Mouse (Mus musculus) erythroblast, adult 5-6 weeks (primary cell): ENCODE results near the gene Gm10721. TPM values are rescaled to one million over a fixed set of nuclear protein-coding genes. Genes with fewer than 3 reads are reported as not detected.
"Not testable (repeated sequence)": the region's sequence is repeated elsewhere in the genome, so short reads cannot be mapped to it uniquely, and the experiment has no call there.

Experiments used
- ATAC-seq: replicated peaks from 2 replicates; pipeline ENCODE4 v1.8.0; 2016; ENCODE audit warnings: moderate number of reproducible peaks, mild to moderate bottlenecking, moderate TSS enrichment, inconsistent platforms; ENCODE audit not compliant: poor library complexity, low FRiP score, severe bottlenecking
- total RNA-seq, 2 experiments: library from RNA; stranded (forward) in 1 of 2; stranded (reverse) in 1 of 2; fragments of 150-400 nt in 1 of 2; fragments of 200-764, 138-1000 nt in 1 of 2; gene quantifications; 2 replicates each; pipeline versions ENCODE4 v1.2.3 to v1.2.4; 2015 to 2017; ENCODE audit warnings: low replicate concordance in 2 of 2

The Gm10721 gene
- total RNA-seq (2015; ENCODE audit: low replicate concordance) (6.5 and 7.5 TPM in 2 replicates), total RNA-seq (2017; ENCODE audit: low replicate concordance) (19.3 and 30.7 TPM in 2 replicates)

DNA sequence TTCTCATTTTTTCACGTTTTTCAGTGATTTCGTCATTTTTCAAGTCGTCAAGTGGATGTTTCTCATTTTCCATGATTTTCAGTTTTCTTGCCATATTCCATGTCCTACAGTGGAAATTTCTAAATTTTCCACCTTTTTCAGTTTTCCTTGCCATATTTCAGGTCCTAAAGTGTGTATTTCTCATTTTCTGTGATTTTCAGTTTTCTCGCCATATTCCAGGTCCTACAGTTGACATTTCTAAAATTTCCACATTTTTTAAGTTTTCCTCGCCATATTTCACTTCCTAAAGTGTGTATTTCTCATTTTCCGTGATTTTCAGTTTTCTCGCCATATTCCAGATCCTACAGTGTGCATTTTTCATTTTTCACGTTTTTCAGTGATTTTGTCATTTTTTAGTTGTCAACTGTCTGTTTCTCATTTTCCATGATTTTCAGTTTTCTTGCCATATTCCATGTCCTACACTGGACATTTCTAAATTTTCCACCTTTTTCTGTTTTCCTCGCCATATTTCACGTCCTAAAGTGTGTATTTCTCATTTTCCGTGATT is at the start of gene Gm10721:
TSS of gene Gm10721 (plus strand) at position 408 of the 547 bp plus-strand sequence.
- ATAC-seq: peak; percentile 53

DNA sequence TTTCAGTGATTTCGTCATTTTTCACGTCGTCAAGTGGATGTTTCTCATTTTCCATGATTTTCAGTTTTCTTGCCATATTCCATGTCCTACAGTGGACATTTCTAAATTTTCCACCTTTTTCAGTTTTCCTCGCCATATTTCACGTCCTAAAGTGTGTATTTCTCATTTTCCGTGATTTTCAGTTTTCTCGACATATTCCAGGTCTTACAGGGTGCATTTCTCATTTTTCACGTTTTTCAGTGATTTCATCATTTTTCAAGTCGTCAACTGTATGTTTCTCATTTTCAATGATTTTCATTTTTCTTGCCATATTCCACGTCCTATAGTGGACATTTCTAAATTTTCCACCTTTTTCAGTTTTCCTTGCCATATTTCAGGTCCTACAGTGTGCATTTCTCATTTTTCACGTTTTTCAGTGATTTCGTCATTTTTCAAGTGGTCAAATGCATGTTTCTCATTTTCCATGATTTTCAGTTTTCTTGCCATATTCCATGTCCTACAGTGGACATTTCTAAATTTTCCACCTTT is 12.4 kb upstream of the Gm10721 start, which contains the start of gene Gm10722:
TSS of gene Gm10722 (plus strand) at position 478 of the 528 bp plus-strand sequence.
- ATAC-seq: not testable (repeated sequence)

DNA sequence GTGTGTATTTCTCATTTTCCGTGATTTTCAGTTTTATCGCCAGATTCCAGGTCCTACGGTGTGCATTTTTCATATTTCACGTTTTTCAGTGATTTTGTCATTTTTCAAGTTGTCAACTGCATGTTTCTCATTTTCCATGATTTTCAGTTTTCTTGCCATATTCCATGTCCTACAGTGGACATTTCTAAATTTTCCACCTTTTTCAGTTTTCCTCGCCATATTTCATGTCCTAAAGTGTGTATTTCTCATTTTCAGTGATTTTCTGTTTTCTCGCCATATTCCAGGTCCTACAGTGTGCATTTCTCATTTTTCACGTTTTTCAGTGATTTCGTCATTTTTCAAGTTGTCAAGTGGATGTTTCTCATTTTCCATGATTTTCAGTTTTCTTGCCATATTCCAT is 11.9 kb upstream of the Gm10721 start:
- not testable (repeated sequence) for ATAC-seq

DNA sequence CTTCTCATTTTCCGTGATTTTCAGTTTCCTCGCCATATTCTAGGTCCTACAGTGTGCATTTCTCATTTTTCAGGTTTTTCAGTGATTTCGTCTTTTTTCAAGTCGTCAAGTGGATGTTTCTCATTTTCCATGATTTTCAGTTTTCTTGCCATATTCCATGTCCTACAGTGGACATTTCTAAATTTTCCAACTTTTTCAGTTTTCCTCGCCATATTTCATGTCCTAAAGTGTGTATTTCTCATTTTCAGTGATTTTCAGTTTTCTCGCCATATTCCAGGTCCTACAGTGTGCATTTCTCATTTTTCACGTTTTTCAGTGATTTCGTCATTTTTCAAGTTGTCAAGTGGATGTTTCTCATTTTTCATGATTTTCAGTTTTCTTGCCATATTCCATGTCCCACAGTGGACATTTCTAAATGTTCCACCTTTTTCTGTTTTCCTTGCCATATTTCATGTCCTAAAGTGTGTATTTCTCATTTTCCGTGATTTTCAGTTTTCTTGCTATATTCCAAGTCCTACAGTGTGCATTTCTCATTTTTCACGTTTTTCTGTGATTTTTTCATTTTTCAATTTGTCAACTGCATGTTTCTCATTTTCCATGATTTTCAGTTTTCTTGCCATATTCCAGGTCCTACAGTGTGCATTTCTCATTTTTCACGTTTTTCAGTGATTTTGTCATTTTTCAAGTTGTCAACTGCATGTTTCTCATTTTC is 10.8 kb upstream of the Gm10721 start:
- ATAC-seq: 0 out of 2 replicates have a peak, but pooled peaks have one; percentile 55

DNA sequence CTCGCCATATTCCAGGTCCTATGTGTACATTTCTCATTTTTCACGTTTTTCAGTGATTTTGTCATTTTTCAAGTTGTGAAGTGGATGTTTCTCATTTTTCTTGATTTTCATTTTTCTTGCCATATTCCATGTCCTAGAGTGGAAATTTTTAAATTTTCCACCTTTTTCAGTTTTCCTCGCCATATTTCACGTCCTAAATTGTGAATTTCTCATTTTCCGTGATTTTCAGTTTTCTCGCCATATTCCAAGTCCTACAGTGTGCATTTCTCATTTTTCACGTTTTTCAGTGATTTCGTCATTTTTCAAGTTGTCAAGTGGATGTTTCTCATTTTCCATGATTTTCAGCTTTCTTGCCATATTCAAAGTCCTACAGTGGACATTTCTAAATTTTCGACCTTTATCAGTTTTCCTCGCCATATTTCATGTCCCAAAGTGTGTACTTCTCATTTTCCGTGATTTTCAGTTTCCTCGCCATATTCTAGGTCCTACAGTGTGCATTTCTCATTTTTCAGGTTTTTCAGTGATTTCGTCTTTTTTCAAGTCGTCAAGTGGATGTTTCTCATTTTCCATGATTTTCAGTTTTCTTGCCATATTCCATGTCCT is 10.0 kb upstream of the Gm10721 start, which contains the start of gene Gm11168:
TSS of gene Gm11168 (plus strand) at position 553 of the 603 bp plus-strand sequence.
- not testable (repeated sequence) for ATAC-seq

DNA sequence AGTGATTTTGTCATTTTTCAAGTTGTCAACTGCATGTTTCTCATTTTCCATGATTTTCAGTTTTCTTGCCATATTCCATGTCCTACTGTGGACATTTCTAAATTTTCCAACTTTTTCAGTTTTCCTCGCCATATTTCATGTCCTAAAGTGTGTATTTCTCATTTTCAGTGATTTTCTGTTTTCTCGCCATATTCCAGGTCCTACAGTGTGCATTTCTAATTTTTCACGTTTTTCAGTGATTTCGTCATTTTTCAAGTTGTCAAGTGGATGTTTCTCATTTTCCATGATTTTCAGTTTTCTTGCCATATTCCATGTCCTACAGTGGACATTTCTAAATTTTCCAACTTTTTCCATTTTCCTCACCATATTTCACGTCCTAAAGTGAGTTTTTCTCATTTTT is 6.8 kb upstream of the Gm10721 start:
- peak; percentile 55 for ATAC-seq

DNA sequence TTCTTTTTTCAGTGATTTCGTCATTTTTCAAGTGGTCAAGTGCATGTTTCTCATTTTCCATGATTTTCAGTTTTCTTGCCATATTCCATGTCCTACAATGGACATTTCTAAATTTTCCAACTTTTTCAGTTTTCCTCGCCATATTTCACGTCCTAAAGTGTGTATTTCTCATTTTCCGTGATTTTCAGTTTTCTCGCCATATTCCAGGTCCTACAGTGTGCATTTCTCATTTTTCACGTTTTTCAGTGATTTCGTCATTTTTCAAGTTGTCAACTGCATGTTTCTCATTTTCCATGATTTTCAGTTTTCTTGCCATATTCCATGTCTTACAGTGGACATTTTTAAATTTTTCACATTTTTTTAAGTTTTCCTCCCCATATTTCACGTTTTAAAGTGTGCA is 6.3 kb upstream of the Gm10721 start:
- ATAC-seq: not testable (repeated sequence)

DNA sequence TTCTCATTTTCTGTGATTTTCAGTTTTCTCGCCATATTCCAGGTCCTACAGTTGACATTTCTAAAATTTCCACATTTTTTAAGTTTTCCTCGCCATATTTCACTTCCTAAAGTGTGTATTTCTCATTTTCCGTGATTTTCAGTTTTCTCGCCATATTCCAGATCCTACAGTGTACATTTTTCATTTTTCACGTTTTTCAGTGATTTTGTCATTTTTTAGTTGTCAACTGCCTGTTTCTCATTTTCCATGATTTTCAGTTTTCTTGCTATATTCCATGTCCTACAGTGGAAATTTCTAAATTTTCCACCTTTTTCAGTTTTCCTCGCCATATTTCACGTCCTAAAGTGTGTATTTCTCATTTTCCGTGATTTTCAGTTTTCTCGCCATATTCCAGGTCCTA is 5.7 kb upstream of the Gm10721 start:
- peak; percentile 34; the same call in 1 of the 2 replicates for ATAC-seq

DNA sequence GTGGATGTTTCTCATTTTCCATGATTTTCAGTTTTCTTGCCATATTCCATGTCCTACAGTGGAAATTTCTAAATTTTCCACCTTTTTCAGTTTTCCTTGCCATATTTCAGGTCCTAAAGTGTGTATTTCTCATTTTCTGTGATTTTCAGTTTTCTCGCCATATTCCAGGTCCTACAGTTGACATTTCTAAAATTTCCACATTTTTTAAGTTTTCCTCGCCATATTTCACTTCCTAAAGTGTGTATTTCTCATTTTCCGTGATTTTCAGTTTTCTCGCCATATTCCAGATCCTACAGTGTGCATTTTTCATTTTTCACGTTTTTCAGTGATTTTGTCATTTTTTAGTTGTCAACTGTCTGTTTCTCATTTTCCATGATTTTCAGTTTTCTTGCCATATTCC is 3.6 kb upstream of the Gm10721 start:
- peak; percentile 44 for ATAC-seq

DNA sequence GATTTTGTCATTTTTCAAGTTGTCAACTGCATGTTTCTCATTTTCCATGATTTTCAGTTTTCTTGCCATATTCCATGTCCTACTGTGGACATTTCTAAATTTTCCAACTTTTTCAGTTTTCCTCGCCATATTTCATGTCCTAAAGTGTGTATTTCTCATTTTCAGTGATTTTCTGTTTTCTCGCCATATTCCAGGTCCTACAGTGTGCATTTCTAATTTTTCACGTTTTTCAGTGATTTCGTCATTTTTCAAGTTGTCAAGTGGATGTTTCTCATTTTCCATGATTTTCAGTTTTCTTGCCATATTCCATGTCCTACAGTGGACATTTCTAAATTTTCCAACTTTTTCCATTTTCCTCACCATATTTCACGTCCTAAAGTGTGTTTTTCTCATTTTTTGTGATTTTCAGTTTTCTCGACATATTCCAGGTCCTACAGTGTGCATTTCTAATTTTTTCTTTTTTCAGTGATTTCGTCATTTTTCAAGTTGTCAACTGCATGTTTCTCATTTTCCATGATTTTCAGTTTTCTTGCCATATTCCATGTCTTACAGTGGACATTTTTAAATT is 802 bp upstream of the Gm10721 start:
- ATAC-seq: peak; percentile 58

DNA sequence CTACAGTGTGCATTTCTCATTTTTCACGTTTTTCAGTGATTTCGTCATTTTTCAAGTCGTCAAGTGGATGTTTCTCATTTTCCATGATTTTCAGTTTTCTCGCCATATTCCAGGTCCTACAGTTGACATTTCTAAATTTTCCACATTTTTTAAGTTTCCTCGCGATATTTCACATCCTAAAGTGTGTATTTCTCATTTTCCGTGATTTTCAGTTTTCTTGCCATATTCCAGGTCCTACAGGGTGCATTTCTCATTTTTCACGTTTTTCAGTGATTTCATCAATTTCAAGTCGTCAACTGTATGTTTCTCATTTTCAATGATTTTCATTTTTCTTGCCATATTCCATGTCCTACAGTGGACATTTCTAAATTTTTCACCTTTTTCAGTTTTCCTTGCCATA is 2.4 kb downstream of the Gm10721 start, which contains the start of gene Gm10720:
TSS of gene Gm10720 (plus strand) at position 301 of the 400 bp plus-strand sequence.
- not testable (repeated sequence) for ATAC-seq

DNA sequence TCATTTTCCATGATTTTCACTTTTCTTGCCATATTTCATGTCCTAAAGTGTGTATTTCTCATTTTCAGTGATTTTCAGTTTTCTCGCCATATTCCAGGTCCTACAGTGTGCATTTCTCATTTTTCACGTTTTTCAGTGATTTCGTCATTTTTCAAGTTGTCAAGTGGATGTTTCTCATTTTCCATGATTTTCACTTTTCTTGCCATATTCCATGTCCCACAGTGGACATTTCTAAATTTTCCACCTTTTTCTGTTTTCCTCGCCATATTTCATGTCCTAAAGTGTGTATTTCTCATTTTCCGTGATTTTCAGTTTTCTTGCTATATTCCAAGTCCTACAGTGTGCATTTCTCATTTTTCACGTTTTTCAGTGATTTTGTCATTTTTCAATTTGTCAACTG is 3.0 kb downstream of the Gm10721 start:
- not testable (repeated sequence) for ATAC-seq

DNA sequence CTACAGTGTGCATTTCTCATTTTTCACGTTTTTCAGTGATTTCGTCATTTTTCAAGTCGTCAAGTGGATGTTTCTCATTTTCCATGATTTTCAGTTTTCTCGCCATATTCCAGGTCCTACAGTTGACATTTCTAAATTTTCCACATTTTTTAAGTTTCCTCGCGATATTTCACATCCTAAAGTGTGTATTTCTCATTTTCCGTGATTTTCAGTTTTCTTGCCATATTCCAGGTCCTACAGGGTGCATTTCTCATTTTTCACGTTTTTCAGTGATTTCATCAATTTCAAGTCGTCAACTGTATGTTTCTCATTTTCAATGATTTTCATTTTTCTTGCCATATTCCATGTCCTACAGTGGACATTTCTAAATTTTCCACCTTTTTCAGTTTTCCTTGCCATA is 4.2 kb downstream of the Gm10721 start, which contains the start of gene Gm10719:
TSS of gene Gm10719 (plus strand) at position 301 of the 400 bp plus-strand sequence.
- not testable (repeated sequence) for ATAC-seq

DNA sequence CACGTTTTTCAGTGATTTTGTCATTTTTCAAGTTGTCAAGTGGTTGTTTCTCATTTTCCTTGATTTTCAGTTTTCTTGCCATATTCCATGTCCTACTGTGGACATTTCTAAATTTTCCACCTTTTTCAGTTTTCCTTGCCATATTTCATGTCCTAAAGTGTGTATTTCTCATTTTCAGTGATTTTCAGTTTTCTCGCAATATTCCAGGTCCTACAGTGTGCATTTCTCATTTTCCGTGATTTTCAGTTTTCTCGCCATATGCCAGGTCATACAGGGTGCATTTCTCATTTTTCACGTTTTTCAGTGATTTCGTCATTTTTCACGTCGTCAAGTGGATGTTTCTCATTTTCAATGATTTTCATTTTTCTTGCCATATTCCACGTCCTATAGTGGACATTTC is 6.0 kb downstream of the Gm10721 start:
- not testable (repeated sequence) for ATAC-seq

DNA sequence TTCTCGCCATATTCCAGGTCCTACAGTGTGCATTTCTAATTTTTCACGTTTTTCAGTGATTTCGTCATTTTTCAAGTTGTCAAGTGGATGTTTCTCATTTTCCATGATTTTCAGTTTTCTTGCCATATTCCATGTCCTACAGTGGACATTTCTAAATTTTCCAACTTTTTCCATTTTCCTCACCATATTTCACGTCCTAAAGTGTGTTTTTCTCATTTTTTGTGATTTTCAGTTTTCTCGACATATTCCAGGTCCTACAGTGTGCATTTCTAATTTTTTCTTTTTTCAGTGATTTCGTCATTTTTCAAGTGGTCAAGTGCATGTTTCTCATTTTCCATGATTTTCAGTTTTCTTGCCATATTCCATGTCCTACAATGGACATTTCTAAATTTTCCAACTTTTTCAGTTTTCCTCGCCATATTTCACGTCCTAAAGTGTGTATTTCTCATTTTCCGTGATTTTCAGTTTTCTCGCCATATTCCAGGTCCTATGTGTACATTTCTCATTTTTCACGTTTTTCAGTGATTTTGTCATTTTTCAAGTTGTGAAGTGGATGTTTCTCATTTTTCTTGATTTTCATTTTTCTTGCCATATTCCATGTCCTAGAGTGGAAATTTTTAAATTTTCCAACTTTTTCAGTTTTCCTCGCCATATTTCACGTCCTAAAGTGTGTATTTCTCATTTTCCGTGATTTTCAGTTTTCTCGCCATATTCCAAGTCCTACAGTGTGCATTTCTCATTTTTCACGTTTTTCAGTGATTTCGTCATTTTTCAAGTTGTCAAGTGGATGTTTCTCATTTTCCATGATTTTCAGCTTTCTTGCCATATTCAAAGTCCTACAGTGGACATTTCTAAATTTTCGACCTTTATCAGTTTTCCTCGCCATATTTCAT is 7.1 kb downstream of the Gm10721 start:
- ATAC-seq: peak; percentile 57

DNA sequence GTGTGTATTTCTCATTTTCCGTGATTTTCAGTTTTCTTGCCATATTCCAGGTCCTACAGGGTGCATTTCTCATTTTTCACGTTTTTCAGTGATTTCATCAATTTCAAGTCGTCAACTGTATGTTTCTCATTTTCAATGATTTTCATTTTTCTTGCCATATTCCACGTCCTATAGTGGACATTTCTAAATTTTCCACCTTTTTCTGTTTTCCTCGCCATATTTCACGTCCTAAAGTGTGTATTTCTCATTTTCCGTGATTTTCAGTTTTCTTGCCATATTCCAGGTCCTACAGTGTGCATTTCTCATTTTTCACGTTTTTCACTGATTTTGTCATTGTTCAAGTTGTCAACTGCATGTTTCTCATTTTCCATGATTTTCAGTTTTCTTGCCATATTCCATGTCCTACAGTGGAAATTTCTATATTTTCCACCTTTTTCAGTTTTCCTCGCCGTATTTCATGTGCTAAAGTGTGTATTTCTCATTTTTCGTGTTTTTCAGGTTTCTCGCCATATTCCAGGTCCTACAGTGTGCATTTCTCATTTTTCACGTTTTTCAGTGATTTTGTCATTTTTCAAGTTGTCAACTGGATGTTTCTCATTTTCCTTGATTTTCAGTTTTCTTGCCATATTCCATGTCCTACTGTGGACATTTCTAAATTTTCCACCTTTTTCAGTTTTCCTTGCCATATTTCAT is 9.5 kb downstream of the Gm10721 start:
- ATAC-seq: not testable (repeated sequence)

DNA sequence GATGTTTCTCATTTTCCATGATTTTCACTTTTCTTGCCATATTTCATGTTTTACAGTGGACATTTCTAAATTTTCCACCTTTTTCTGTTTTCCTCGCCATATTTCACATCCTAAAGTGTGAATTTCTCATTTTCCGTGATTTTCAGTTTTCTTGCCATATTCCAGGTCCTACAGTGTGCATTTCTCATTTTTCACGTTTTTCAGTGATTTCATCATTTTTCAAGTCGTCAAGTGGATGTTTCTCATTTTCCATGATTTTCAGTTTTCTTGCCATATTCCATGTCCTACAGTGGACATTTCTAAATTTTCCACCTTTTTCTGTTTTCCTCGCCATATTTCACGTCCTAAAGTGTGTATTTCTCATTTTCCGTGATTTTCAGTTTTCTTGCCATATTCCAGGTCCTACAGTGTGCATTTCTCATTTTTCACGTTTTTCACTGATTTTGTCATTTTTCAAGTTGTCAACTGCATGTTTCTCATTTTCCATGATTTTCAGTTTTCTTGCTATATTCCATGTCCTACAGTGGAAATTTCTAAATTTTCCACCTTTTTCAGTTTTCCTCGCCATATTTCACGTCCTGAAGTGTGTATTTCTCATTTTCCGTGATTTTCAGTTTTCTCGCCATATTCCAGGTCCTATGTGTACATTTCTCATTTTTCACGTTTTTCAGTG is 10.5 kb downstream of the Gm10721 start, which contains the start of gene Gm10718:
TSS of gene Gm10718 (plus strand) at position 236 of the 673 bp plus-strand sequence.
- ATAC-seq: not testable (repeated sequence)
